Mouse (Mus musculus) kidney, adult 11 months (tissue): ENCODE measurements around the gene Dynll1.

ENCODE experiments used
- DNase-seq: peaks from one replicate; pipeline ENCODE4 v3.0.0; 2022

Dynll1 gene

DNA sequence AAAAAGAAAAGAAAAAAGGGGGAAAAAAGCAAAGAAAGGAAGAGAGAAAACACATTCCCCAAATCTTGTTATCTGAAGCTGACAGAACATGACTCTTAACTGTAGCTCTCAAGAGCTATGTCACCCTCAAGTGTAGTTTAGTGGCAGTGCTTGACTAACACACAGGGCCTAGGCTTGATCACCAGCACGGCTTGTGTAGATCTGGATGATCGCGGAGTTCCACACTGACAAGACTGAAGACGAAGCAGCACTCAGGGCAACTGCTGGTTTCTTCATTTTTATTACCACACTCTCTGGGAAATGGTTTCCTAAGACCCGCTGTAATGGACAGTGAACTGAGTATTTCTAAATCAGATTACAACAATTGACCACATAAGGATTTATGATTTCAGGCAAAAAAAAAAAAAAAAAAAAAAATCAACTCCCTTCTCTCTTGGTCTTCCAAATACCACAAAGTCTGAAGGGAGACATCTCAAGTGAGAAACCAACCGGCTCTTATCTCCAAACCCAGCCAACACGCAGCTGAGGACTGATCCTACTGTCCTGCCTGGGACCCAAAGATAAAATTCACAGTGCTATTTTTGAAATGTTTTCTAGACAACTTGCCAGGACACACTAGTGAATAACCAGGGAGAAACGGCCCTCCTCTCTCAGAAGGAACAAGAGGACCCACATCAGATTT is 33.9 kb downstream of the Dynll1 start:
- DNase-seq: no peak

DNA sequence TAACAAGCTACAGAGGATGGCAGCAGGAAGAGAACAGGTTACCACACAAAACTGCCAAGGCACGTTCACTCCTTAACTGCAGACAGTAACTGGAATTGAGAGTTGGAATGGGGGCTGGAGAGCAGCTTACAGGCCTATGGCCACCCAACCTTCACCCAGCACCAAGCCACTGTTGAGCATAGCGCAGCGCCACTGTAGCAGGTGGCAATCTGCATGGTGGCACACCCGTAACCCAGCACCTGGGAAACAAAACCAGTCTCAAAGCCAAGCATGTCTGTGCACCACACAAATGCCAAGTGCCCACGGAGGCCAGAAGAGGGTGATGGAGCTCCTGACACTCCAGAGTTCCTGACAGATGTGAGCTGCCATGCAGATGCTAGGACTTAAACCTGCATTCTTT is 34.5 kb downstream of the Dynll1 start:
- no peak for DNase-seq

DNA sequence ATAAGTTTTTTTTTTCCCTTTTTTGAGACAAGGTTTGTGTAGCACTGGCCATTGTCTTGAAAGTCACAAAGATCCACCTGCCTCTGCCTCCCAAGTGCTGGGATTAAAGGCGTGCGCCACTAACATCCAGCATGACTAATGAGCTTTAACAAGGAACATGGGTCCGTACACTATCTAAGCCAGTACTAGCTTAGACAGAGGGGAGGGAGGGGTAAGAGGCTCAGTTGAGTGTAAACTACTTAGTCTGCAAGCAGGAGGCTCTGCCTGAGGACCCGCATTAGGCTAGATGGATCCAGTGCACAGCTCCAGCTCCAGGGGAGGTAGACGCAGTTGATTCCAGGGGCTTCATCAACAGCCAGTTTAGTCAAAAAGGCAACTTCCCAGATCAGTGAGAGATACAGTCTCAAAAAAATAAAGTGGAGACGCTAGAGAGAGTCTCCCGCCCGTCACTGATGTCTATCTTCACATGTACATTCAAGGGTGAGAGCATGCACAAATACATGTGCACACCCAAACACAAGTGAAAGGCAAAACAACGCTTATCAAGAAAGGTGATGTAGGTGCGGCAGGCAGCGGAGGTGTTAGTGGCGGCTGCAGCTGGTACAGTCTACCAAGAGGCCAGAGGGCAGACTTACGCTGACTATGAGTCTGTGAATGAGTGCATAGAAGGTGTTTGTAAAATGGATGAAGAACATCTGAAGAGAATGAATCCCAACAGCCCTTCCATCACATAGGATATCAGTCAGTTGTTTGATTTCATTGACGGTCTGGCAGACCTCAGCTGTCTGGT is 38.1 kb downstream of the Dynll1 start:
- DNase-seq: no peak

DNA sequence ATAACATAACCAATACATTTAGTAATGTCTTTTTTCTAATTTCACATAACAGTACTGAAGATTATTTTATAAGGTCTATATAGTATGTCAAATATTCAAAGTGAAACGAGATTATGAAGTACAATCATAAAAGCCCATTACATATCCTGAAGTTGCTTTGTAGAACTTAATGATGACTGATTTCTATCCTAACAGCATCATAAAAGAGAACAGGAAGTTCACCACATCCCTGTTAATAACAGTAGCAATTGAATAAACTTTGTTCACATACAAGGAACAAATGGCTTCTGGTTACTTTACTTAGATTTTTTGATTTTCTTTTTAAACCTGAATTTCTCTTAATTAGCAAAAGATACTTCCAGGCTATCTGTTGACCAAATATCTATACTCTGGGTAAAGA is 38.9 kb downstream of the Dynll1 start:
- no peak for DNase-seq

DNA sequence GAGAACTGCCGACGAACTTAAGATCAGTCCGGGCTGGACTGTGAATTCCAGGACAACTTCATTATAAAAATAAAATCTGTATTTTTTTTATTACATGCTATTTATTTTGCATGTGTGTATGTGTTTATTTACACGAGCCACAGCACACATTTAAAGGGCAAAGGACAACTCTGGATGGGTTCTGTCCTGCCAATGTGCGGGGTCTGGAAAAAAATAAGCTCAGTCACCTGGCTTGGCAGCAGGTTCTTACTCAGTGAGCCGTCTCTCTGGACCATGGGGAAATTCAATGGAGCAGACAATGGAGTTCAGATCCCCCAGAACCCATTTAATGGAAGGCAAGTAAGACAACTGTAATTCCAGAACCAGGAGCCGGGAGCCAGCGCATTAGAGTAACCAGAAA is 39.7 kb downstream of the Dynll1 start:
- DNase-seq: no peak

DNA sequence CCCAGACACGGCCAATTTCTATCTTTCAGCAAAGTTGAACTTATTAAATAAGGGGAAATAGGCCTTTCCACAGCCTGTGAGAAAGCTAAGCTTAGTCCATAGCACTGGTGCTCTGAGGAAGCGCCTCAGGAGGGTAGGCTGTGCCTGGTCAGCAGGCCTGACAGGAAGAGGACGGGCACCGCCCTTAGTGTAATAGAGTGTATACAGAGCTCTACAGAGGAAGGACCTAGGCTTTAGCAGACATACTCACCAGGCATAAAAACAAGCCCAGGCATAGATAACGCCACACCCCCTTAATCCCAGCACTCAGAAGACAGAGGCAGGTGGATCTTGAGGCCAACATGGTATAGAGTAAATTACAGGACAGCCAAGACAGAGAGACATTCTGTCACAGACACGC is 40.4 kb downstream of the Dynll1 start:
- DNase-seq: no peak

DNA sequence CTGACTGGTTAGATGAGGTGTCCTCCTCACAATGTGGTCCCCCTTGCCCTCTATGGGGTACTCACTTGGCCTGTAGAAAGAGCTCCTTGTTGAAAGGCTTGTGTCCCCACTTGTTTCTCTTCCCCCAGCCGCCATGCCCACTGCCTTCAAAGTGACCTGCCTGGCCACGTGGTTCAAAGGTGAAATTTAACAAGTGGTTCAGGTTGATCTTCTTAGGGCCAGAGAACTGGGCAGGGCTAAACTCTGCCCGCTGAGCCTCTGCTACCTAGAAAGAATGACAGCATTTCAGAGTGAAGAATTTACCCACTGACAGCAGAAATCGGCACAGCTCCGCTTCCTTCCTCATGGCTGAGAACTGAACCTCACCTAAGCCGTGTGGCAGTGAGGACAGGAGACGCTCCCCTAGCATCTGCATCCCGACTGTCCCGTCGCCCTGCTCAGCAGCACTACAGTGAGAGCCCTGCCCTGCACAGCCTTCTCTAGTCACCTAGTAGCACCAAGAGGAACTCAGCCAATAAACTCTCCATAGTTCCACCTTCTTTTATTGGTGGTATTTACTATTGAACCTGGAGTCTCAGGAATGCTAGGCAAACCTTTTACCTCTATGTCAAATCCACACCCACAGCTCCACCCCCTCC is 43.8 kb downstream of the Dynll1 start:
- peak; percentile 47 for DNase-seq

DNA sequence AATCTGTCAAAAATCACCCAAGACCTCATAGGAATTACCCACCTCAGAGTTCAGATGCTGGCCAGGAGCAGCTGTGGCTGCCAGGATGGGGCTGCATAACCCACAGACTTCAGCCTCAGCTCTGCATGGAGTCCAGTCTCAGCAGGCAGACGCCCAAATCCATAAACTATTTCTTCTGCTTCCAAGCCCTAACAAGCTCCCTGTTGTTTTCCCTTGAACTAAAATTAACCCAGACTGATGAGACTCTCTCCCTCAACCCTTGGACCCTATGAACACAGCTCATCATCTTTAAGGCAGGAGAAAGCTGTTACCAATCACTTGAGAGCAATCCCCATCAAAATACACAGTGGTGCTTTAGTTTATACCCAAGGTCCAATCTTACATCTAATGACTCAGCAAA is 45.3 kb downstream of the Dynll1 start:
- DNase-seq: no peak
